Mouse (Mus musculus) small intestine, adult 2 months (tissue): ENCODE results near the gene Tulp2. TPM values are rescaled to one million over a fixed set of nuclear protein-coding genes. Genes with fewer than 3 reads are reported as not detected.

ENCODE experiments used
- H3K27ac ChIP-seq: fragments of 200-500 bp; 2 replicates; pipeline ENCODE4 v1.5.1; 2012; ENCODE audit warnings: low read depth, low read length, control low read depth, inconsistent platforms; ENCODE audit not compliant: insufficient read depth
- H3K27me3 ChIP-seq: fragments of 200-500 bp; 2 replicates; pipeline ENCODE4 v1.6.1; 2012; ENCODE audit warnings: mild to moderate bottlenecking, moderate library complexity, low read length, inconsistent platforms; ENCODE audit not compliant: control insufficient read depth, insufficient read depth
- H3K36me3 ChIP-seq: fragments of 200-500 bp; 2 replicates; pipeline ENCODE4 v1.6.1; 2012; ENCODE audit warnings: mild to moderate bottlenecking, low read length, control low read depth, inconsistent platforms; ENCODE audit not compliant: control insufficient read depth, insufficient read depth
- H3K4me1 ChIP-seq: fragments of 200-500 bp; 2 replicates; pipeline ENCODE4 v1.6.1; 2012; ENCODE audit warnings: low read length, inconsistent platforms, mixed read lengths; ENCODE audit not compliant: control insufficient read depth, insufficient read depth, insufficient read length
- H3K4me3 ChIP-seq: fragments of 200-500 bp; 2 replicates; pipeline ENCODE4 v1.5.1; 2012; ENCODE audit warnings: low read depth, mild to moderate bottlenecking, control low read depth, inconsistent platforms, low read length, moderate library complexity
- CTCF ChIP-seq: fragments of 200-500 bp; IDR thresholded peaks from 2 replicates; pipeline ENCODE4 v1.5.1; 2012; ENCODE audit warnings: low read depth, mild to moderate bottlenecking, control low read depth, inconsistent platforms, low read length, moderate library complexity, mixed read lengths; ENCODE audit not compliant: insufficient replicate concordance, insufficient read length; ENCODE audit errors: extremely low read depth
- POLR2A ChIP-seq: fragments of 200-500 bp; IDR thresholded peaks from 2 replicates; pipeline ENCODE4 v1.6.1; 2012; ENCODE audit warnings: low read depth, mild to moderate bottlenecking, control low read depth, inconsistent platforms, low read length, moderate library complexity
- WGBS: fragments of 180-500 bp; shearing (Covaris S2); methylation state at CpG from one replicate; pipeline ENCODE4 v1.1.7; 2018; 5-methylcytosine and 5-hydroxymethylcytosine counted together
- polyA plus RNA-seq: library from polyadenylated mRNA; depleted of rRNA; stranded (reverse); fragments of >200 nt; gene quantifications from 2 replicates; pipeline ENCODE4 v1.2.3, GENCODE M21; 2012

Tulp2 gene
- polyA plus RNA-seq, 1 experiment = not detected

GRCm38 (mm10) chr7:45560241-45560640 is 78.6 kb downstream of the Tulp2 start:
- H3K4me3 ChIP-seq = no peak overlapping the region
- no peak overlapping the region for H3K27ac ChIP-seq
- H3K36me3 ChIP-seq = no peaks in the 10 kb centered on the region
- H3K27me3 ChIP-seq = no peaks in the 10 kb centered on the region
- WGBS = 73% methylated on average over 7 of the region's 7 CpGs
- peaks cover 2% of the 10 kb centered on the region; the same call in 1 of the 2 replicates for H3K4me1 ChIP-seq
- TF ChIP-seq CTCF (no peak), POLR2A (no peak)

GRCm38 (mm10) chr7:45560843-45561623 is 79.4 kb downstream of the Tulp2 start:
- H3K36me3 ChIP-seq = no peaks in the 10 kb centered on the region
- H3K27me3 ChIP-seq = no peaks in the 10 kb centered on the region
- WGBS = 33% methylated on average over 17 of the region's 17 CpGs
- H3K4me1 ChIP-seq = peaks cover 2% of the 10 kb centered on the region; the same call in 1 of the 2 replicates
- H3K4me3 ChIP-seq = no peak overlapping the region
- no peak overlapping the region for H3K27ac ChIP-seq
- peak; percentile 69; the same call in 1 of the 2 replicates for TF ChIP-seq CTCF
- TF ChIP-seq POLR2A = no peak

- no peak for TF ChIP-seq CTCF
- no peak for TF ChIP-seq POLR2A
- H3K4me1 ChIP-seq = peaks cover 2% of the 10 kb centered on the region; the same call in 1 of the 2 replicates
- no peak overlapping the region for H3K27ac ChIP-seq
- H3K27me3 ChIP-seq = no peaks in the 10 kb centered on the region
- H3K4me3 ChIP-seq = no peak overlapping the region
- no peaks in the 10 kb centered on the region for H3K36me3 ChIP-seq
- 65% methylated on average over 12 of the region's 12 CpGs for WGBS
Observed at GRCm38 (mm10) chr7:45561624-45562520, 80.2 kb downstream of the Tulp2 start.

GRCm38 (mm10) chr7:45564811-45565210 is 83.1 kb downstream of the Tulp2 start:
- Histone ChIP-seq H3K27me3 (no peaks in the 10 kb centered on the region), H3K27ac (no peak overlapping the region), H3K4me3 (no peak overlapping the region), H3K36me3 (no peaks in the 10 kb centered on the region), H3K4me1 (peaks cover 14% of the 10 kb centered on the region; the same call in 1 of the 2 replicates)
- TF ChIP-seq CTCF (no peak), POLR2A (no peak)
- WGBS = 50% methylated on average over 2 of the region's 2 CpGs

GRCm38 (mm10) chr7:45565446-45565845 is 83.8 kb downstream of the Tulp2 start:
- Histone ChIP-seq H3K27ac (no peak overlapping the region), H3K4me3 (no peak overlapping the region), H3K27me3 (no peaks in the 10 kb centered on the region), H3K4me1 (peaks cover 16% of the 10 kb centered on the region), H3K36me3 (peaks cover 4% of the 10 kb centered on the region)
- TF ChIP-seq POLR2A = no peak
- no peak for TF ChIP-seq CTCF
- WGBS = 93% methylated on average over 9 of the region's 9 CpGs

GRCm38 (mm10) chr7:45567112-45567779 is 85.6 kb downstream of the Tulp2 start:
- no peak overlapping the region for H3K4me3 ChIP-seq
- WGBS = 56% methylated on average over 8 of the region's 8 CpGs
- peaks cover 26% of the 10 kb centered on the region for H3K4me1 ChIP-seq
- peak overlapping the region; percentile 91 for H3K27ac ChIP-seq
- H3K27me3 ChIP-seq = no peaks in the 10 kb centered on the region
- peaks cover 15% of the 10 kb centered on the region for H3K36me3 ChIP-seq
- TF ChIP-seq POLR2A = no peak
